Mouse (Mus musculus) hindbrain, postnatal 0 days (tissue): ENCODE results near the gene Nt5e. TPM values are rescaled to one million over a fixed set of nuclear protein-coding genes. Genes with fewer than 3 reads are reported as not detected.

Source experiments
- ATAC-seq: fragments of 200-750 bp; cut with Nextera tagmentation; 2 replicates; pipeline ENCODE4 v1.8.0; 2017; ENCODE audit warnings: mild to moderate bottlenecking, moderate TSS enrichment, moderate library complexity
- DNase-seq: peaks from one replicate; pipeline ENCODE4 v3.0.0-alpha.2; 2015; ENCODE audit warnings: low spot score
- H3K27ac ChIP-seq: fragments of 300-500 bp; sonication (generic); 2 replicates; pipeline ENCODE4 v1.5.1; 2014; ENCODE audit warnings: mild to moderate bottlenecking
- H3K27me3 ChIP-seq: fragments of 300-500 bp; sonication (generic); 2 replicates; pipeline ENCODE4 v1.6.1; 2014; ENCODE audit warnings: low read length, mixed read lengths; ENCODE audit not compliant: insufficient read depth
- H3K36me3 ChIP-seq: fragments of 300-500 bp; sonication (generic); 2 replicates; pipeline ENCODE4 v1.6.1; 2014; ENCODE audit warnings: low read length, mixed read lengths; ENCODE audit not compliant: insufficient read depth
- H3K4me1 ChIP-seq: fragments of 300-500 bp; sonication (generic); 2 replicates; pipeline ENCODE4 v1.6.1; 2014; ENCODE audit warnings: antibody characterized with exemption, low read length, mixed read lengths; ENCODE audit not compliant: insufficient read depth
- H3K4me2 ChIP-seq: fragments of 300-500 bp; sonication (generic); 2 replicates; pipeline ENCODE4 v1.6.1; 2014; ENCODE audit warnings: low read depth, mild to moderate bottlenecking, low read length, moderate library complexity, mixed read lengths
- H3K4me3 ChIP-seq: fragments of 300-500 bp; sonication (generic); 2 replicates; pipeline ENCODE4 v1.5.1; 2014; ENCODE audit warnings: low read length
- H3K9ac ChIP-seq: fragments of 300-500 bp; sonication (generic); replicated peaks from 2 replicates; pipeline ENCODE4 v1.6.1; 2014; ENCODE audit warnings: mild to moderate bottlenecking, low read length, moderate library complexity, mixed read lengths
- H3K9me3 ChIP-seq: fragments of 300-500 bp; sonication (generic); 2 replicates; pipeline ENCODE4 v1.6.1; 2016; ENCODE audit warnings: low read length, mixed read lengths
- CTCF ChIP-seq: IDR thresholded peaks from 2 replicates; pipeline ENCODE4 v1.5.1; 2016; ENCODE audit warnings: antibody characterized with exemption, control low read depth, low read depth
- WGBS: fragments of 180-500 bp; shearing (Covaris S2); extraction: QIAGEN DNeasy Blood & Tissue Kit; methylation state at CpG from one replicate; pipeline ENCODE4 v1.1.7; 2014; 5-methylcytosine and 5-hydroxymethylcytosine counted together
- polyA plus RNA-seq: library from polyadenylated mRNA; unstranded; fragments of >200 nt; fragmentation: Nextera tagmentation; extraction: Ambion mirVana; gene quantifications from 2 replicates; pipeline ENCODE4 v1.2.1, GENCODE M21; 2015
- total RNA-seq: library from RNA; depleted of rRNA; stranded (reverse); fragments of >200 nt; gene quantifications from 2 replicates; pipeline ENCODE4 v1.2.3, GENCODE M21; 2014

The Nt5e gene
- total and polyA plus RNA-seq, 2 experiments from 2014 or later: 2.4 to 2.5 TPM

GRCm38 (mm10) chr9:88373001-88373400 lies 46.0 kb downstream of the Nt5e start:
- ATAC-seq (no peak), DNase-seq (no peak)
- no peaks in the 10 kb centered on the region for H3K9me3 ChIP-seq
- WGBS: 84% methylated on average over 2 of the region's 2 CpGs
- no peak overlapping the region for H3K4me2 ChIP-seq
- no peaks in the 10 kb centered on the region for H3K36me3 ChIP-seq
- no peak for TF ChIP-seq CTCF
- H3K9ac ChIP-seq: no peak overlapping the region
- no peaks in the 10 kb centered on the region for H3K27me3 ChIP-seq
- H3K27ac ChIP-seq: no peak overlapping the region
- H3K4me3 ChIP-seq: no peak overlapping the region
- no peaks in the 10 kb centered on the region for H3K4me1 ChIP-seq

GRCm38 (mm10) chr9:88377483-88377882 lies 50.5 kb downstream of the Nt5e start:
- WGBS: 73% methylated on average over 5 of the region's 5 CpGs
- H3K27ac ChIP-seq: no peak overlapping the region
- H3K9me3 ChIP-seq: no peaks in the 10 kb centered on the region
- no peak for ATAC-seq
- H3K4me2 ChIP-seq: no peak overlapping the region
- no peaks in the 10 kb centered on the region for H3K4me1 ChIP-seq
- H3K9ac ChIP-seq: no peak overlapping the region
- no peak overlapping the region for H3K4me3 ChIP-seq
- no peak for DNase-seq
- peaks cover 12% of the 10 kb centered on the region for H3K36me3 ChIP-seq
- no peaks in the 10 kb centered on the region for H3K27me3 ChIP-seq
- TF ChIP-seq CTCF: no peak

- no peak for TF ChIP-seq CTCF
- H3K9me3 ChIP-seq: no peaks in the 10 kb centered on the region
- ATAC-seq (no peak), DNase-seq (no peak)
- no peaks in the 10 kb centered on the region for H3K4me1 ChIP-seq
- no peak overlapping the region for H3K27ac ChIP-seq
- no peaks in the 10 kb centered on the region for H3K27me3 ChIP-seq
- peaks cover 23% of the 10 kb centered on the region for H3K36me3 ChIP-seq
- no peak overlapping the region for H3K9ac ChIP-seq
- WGBS: 84% methylated on average over 3 of the region's 3 CpGs
- H3K4me2 ChIP-seq: no peak overlapping the region
- H3K4me3 ChIP-seq: no peak overlapping the region
These were observed 52.1 kb downstream of the Nt5e start for GRCm38 (mm10) chr9:88379057-88379456.

GRCm38 (mm10) chr9:88380076-88380475 lies 53.1 kb downstream of the Nt5e start:
- H3K27ac ChIP-seq: no peak overlapping the region
- DNase-seq (no peak), ATAC-seq (no peak)
- H3K36me3 ChIP-seq: peaks cover 23% of the 10 kb centered on the region
- H3K4me2 ChIP-seq: no peak overlapping the region
- no peak for TF ChIP-seq CTCF
- H3K27me3 ChIP-seq: no peaks in the 10 kb centered on the region
- H3K4me1 ChIP-seq: no peaks in the 10 kb centered on the region
- 82% methylated on average over 7 of the region's 7 CpGs for WGBS
- H3K4me3 ChIP-seq: no peak overlapping the region
- no peak overlapping the region for H3K9ac ChIP-seq
- no peaks in the 10 kb centered on the region for H3K9me3 ChIP-seq

GRCm38 (mm10) chr9:88380542-88380941 lies 53.5 kb downstream of the Nt5e start:
- Histone ChIP-seq H3K36me3 (peaks cover 23% of the 10 kb centered on the region), H3K4me3 (no peak overlapping the region), H3K27me3 (no peaks in the 10 kb centered on the region), H3K9me3 (no peaks in the 10 kb centered on the region), H3K27ac (no peak overlapping the region), H3K4me2 (no peak overlapping the region), H3K9ac (no peak overlapping the region), H3K4me1 (no peaks in the 10 kb centered on the region)
- WGBS: 90% methylated on average over 1 of the region's 1 CpGs
- TF ChIP-seq CTCF: no peak
- ATAC-seq (no peak), DNase-seq (no peak)

- Histone ChIP-seq H3K4me1 (no peaks in the 10 kb centered on the region), H3K9me3 (no peaks in the 10 kb centered on the region), H3K4me3 (no peak overlapping the region), H3K27me3 (no peaks in the 10 kb centered on the region), H3K9ac (no peak overlapping the region), H3K36me3 (peaks cover 24% of the 10 kb centered on the region), H3K4me2 (no peak overlapping the region), H3K27ac (no peak overlapping the region)
- WGBS: 62% methylated on average over 5 of the region's 5 CpGs
- no peak for TF ChIP-seq CTCF
- DNase-seq: no peak
- no peak for ATAC-seq
These were observed 61.8 kb downstream of the Nt5e start for GRCm38 (mm10) chr9:88388826-88389225.

- H3K9me3 ChIP-seq: no peaks in the 10 kb centered on the region
- 56% methylated on average over 8 of the region's 8 CpGs for WGBS
- DNase-seq (peak; percentile 10), ATAC-seq (no peak)
- H3K9ac ChIP-seq: no peak overlapping the region
- TF ChIP-seq CTCF: no peak
- no peak overlapping the region for H3K4me3 ChIP-seq
- no peak overlapping the region for H3K4me2 ChIP-seq
- H3K27me3 ChIP-seq: no peaks in the 10 kb centered on the region
- no peaks in the 10 kb centered on the region for H3K4me1 ChIP-seq
- H3K27ac ChIP-seq: no peak overlapping the region
- H3K36me3 ChIP-seq: peaks cover 26% of the 10 kb centered on the region
These were observed 67.9 kb downstream of the Nt5e start for GRCm38 (mm10) chr9:88394852-88395251.

GRCm38 (mm10) chr9:88398461-88398860 lies 71.5 kb downstream of the Nt5e start:
- H3K4me3 ChIP-seq: no peak overlapping the region
- H3K27me3 ChIP-seq: no peaks in the 10 kb centered on the region
- no peak for ATAC-seq
- H3K4me2 ChIP-seq: no peak overlapping the region
- no peaks in the 10 kb centered on the region for H3K4me1 ChIP-seq
- 84% methylated on average over 1 of the region's 1 CpGs for WGBS
- peak; percentile 37 for DNase-seq
- TF ChIP-seq CTCF: peak; percentile 36; the same call in 1 of the 2 replicates
- H3K27ac ChIP-seq: no peak overlapping the region
- no peaks in the 10 kb centered on the region for H3K9me3 ChIP-seq
- no peak overlapping the region for H3K9ac ChIP-seq
- peaks cover 28% of the 10 kb centered on the region for H3K36me3 ChIP-seq
